Mouse (Mus musculus): ENCODE measurements around the gene Cend1.
A peak's percentile ranks its signal among the peaks of the same experiment; 100 is the strongest.
"Not testable (repeated sequence)": the region's sequence is repeated elsewhere in the genome, so short reads cannot be mapped to it uniquely, and the experiment has no call there.

The Cend1 gene

GRCm38 (mm10) chr7:141429840-141430584 is 721 bp upstream of the Cend1 start:
- DNase-seq (ENCODE audit: low spot score in 2 of 2) = no peak

GRCm38 (mm10) chr7:141428701-141429100 is 590 bp downstream of the Cend1 start:
- no peak for DNase-seq (ENCODE audit: low spot score in 2 of 2)

- DNase-seq (ENCODE audit: low spot score in 2 of 2) = no peak
These were observed 2.2 kb downstream of the Cend1 start for GRCm38 (mm10) chr7:141426948-141427730.

GRCm38 (mm10) chr7:141423811-141424210 is 5.5 kb downstream of the Cend1 start:
- DNase-seq (ENCODE audit: low spot score in 2 of 2) = no peak

GRCm38 (mm10) chr7:141420030-141420702 is 9.1 kb downstream of the Cend1 start:
- DNase-seq (ENCODE audit: low spot score in 2 of 2) = no peak

GRCm38 (mm10) chr7:141418970-141419369 is 10.3 kb downstream of the Cend1 start:
- no peak for DNase-seq (ENCODE audit: low spot score in 2 of 2)

GRCm38 (mm10) chr7:141417731-141418681 is 11.3 kb downstream of the Cend1 start:
- no peak for DNase-seq (ENCODE audit: low spot score in 2 of 2)

- DNase-seq (ENCODE audit: low spot score in 2 of 2) = no peak
These were observed 13.0 kb downstream of the Cend1 start for GRCm38 (mm10) chr7:141416144-141416841.

- DNase-seq (ENCODE audit: low spot score in 2 of 2) = peak; percentile 97 to 99
These were observed 15.3 kb downstream of the Cend1 start, which contains the start of gene Gatd1 for GRCm38 (mm10) chr7:141413809-141414584. Gene Gatd1 (minus strand): TSS chr7:141414136.

GRCm38 (mm10) chr7:141413331-141413730 is 16.0 kb downstream of the Cend1 start:
- DNase-seq (ENCODE audit: low spot score in 2 of 2) = no peak

- no peak for DNase-seq (ENCODE audit: low spot score in 2 of 2)
These were observed 17.6 kb downstream of the Cend1 start for GRCm38 (mm10) chr7:141411667-141412066.

- no peak for DNase-seq (ENCODE audit: low spot score in 2 of 2)
These were observed 18.7 kb downstream of the Cend1 start for GRCm38 (mm10) chr7:141410631-141411030.

GRCm38 (mm10) chr7:141408833-141409232 is 20.5 kb downstream of the Cend1 start:
- DNase-seq (ENCODE audit: low spot score in 2 of 2) = peak; percentile 72 to 80

- DNase-seq (ENCODE audit: low spot score in 2 of 2) = not testable (repeated sequence)
These were observed 21.6 kb downstream of the Cend1 start for GRCm38 (mm10) chr7:141407670-141408069.

- no peak for DNase-seq (ENCODE audit: low spot score in 2 of 2)
These were observed 23.8 kb downstream of the Cend1 start for GRCm38 (mm10) chr7:141405466-141405865.

- DNase-seq (ENCODE audit: low spot score in 2 of 2) = no peak
These were observed 26.0 kb downstream of the Cend1 start for GRCm38 (mm10) chr7:141403305-141403704.

- no peak for DNase-seq (ENCODE audit: low spot score in 2 of 2)
These were observed 33.9 kb downstream of the Cend1 start for GRCm38 (mm10) chr7:141395348-141395747.

GRCm38 (mm10) chr7:141394771-141395170 is 34.5 kb downstream of the Cend1 start:
- no peak for DNase-seq (ENCODE audit: low spot score in 2 of 2)

- no peak for DNase-seq (ENCODE audit: low spot score in 2 of 2)
These were observed 35.1 kb downstream of the Cend1 start for GRCm38 (mm10) chr7:141394158-141394557.

All from frontal cortex, postnatal 25 days (tissue).